Mouse (Mus musculus): Measurements from ENCODE around the gene 4930579F01Rik. TPM values are rescaled to one million over a fixed set of nuclear protein-coding genes. Genes with fewer than 3 reads are reported as not detected.

Gene 4930579F01Rik
- total and polyA plus RNA-seq, 2 experiments from 2014 or later, result not detected

GRCm38 (mm10) chr3:138185995-138186930, 7.4 kb downstream of the 4930579F01Rik start:
- WGBS, result 92% methylated on average over 26 of the region's 26 CpGs
- Histone ChIP-seq H3K27ac (ENCODE audit: low read depth) (no peak overlapping the region), H3K36me3 (replicated peaks; ENCODE audit: control insufficient read depth, insufficient read depth, low read length) (no peaks in the 10 kb centered on the region), H3K27me3 (ENCODE audit: control insufficient read depth, insufficient read depth, low read length) (no peaks in the 10 kb centered on the region), H3K9me3 (replicated peaks; ENCODE audit: control insufficient read depth, low read length) (no peaks in the 10 kb centered on the region), H3K9ac (replicated peaks; ENCODE audit: low read depth, low read length) (no peak overlapping the region), H3K4me1 (ENCODE audit: control insufficient read depth, insufficient read depth) (no peaks in the 10 kb centered on the region), H3K4me3 (ENCODE audit: low read depth, low read length) (no peak overlapping the region), H3K4me2 (ENCODE audit: low read depth, low read length) (no peak overlapping the region)
- ATAC-seq (ENCODE audit: insufficient read depth, low read depth), result no peak
- no peak for DNase-seq (ENCODE audit: low spot score)
- no peak for TF ChIP-seq EP300 (IDR thresholded peaks at IDR 0.05; ENCODE audit: low read depth)
- TF ChIP-seq CTCF (IDR thresholded peaks at IDR 0.05; ENCODE audit: low read depth), result no peak

- no peak overlapping the region for H3K27ac ChIP-seq (ENCODE audit: low read depth)
- H3K27me3 ChIP-seq (ENCODE audit: control insufficient read depth, insufficient read depth, low read length), result no peaks in the 10 kb centered on the region
- H3K4me3 ChIP-seq (ENCODE audit: low read depth, low read length), result no peak overlapping the region
- H3K4me1 ChIP-seq (ENCODE audit: control insufficient read depth, insufficient read depth), result no peaks in the 10 kb centered on the region
- no peak overlapping the region for H3K9ac ChIP-seq (replicated peaks; ENCODE audit: low read depth, low read length)
- H3K4me2 ChIP-seq (ENCODE audit: low read depth, low read length), result no peak overlapping the region
- no peaks in the 10 kb centered on the region for H3K36me3 ChIP-seq (replicated peaks; ENCODE audit: control insufficient read depth, insufficient read depth, low read length)
- TF ChIP-seq EP300 (IDR thresholded peaks at IDR 0.05; ENCODE audit: low read depth), result no peak
- no peak for TF ChIP-seq CTCF (IDR thresholded peaks at IDR 0.05; ENCODE audit: low read depth)
- WGBS, result 43% methylated on average over 4 of the region's 4 CpGs
- H3K9me3 ChIP-seq (replicated peaks; ENCODE audit: control insufficient read depth, low read length), result no peaks in the 10 kb centered on the region
- DNase-seq (ENCODE audit: low spot score) (no peak), ATAC-seq (ENCODE audit: insufficient read depth, low read depth) (no peak)
Observed at GRCm38 (mm10) chr3:138185290-138185689, 8.3 kb downstream of the 4930579F01Rik start.

GRCm38 (mm10) chr3:138183371-138183770, 10.3 kb downstream of the 4930579F01Rik start:
- H3K36me3 ChIP-seq (replicated peaks; ENCODE audit: control insufficient read depth, insufficient read depth, low read length), result no peaks in the 10 kb centered on the region
- ATAC-seq (ENCODE audit: insufficient read depth, low read depth), result no peak
- H3K9ac ChIP-seq (replicated peaks; ENCODE audit: low read depth, low read length), result no peak overlapping the region
- H3K27ac ChIP-seq (ENCODE audit: low read depth), result no peak overlapping the region
- H3K9me3 ChIP-seq (replicated peaks; ENCODE audit: control insufficient read depth, low read length), result no peaks in the 10 kb centered on the region
- H3K4me3 ChIP-seq (ENCODE audit: low read depth, low read length), result no peak overlapping the region
- H3K4me2 ChIP-seq (ENCODE audit: low read depth, low read length), result no peak overlapping the region
- no peaks in the 10 kb centered on the region for H3K4me1 ChIP-seq (ENCODE audit: control insufficient read depth, insufficient read depth)
- WGBS, result 80% methylated on average over 7 of the region's 7 CpGs
- TF ChIP-seq EP300 (IDR thresholded peaks at IDR 0.05; ENCODE audit: low read depth), result no peak
- DNase-seq (ENCODE audit: low spot score), result no peak
- H3K27me3 ChIP-seq (ENCODE audit: control insufficient read depth, insufficient read depth, low read length), result no peaks in the 10 kb centered on the region

- Histone ChIP-seq H3K4me2 (ENCODE audit: low read depth, low read length) (no peak overlapping the region), H3K4me3 (ENCODE audit: low read depth, low read length) (no peak overlapping the region), H3K9ac (replicated peaks; ENCODE audit: low read depth, low read length) (no peak overlapping the region), H3K27ac (ENCODE audit: low read depth) (no peak overlapping the region), H3K9me3 (replicated peaks; ENCODE audit: control insufficient read depth, low read length) (no peaks in the 10 kb centered on the region; the same call in 1 of the 2 replicates), H3K4me1 (ENCODE audit: control insufficient read depth, insufficient read depth) (no peaks in the 10 kb centered on the region), H3K27me3 (ENCODE audit: control insufficient read depth, insufficient read depth, low read length) (no peaks in the 10 kb centered on the region), H3K36me3 (replicated peaks; ENCODE audit: control insufficient read depth, insufficient read depth, low read length) (no peaks in the 10 kb centered on the region)
- TF ChIP-seq CTCF (IDR thresholded peaks at IDR 0.05; ENCODE audit: low read depth) (no peak), EP300 (IDR thresholded peaks at IDR 0.05; ENCODE audit: low read depth) (no peak)
- WGBS, result 62% methylated on average over 2 of the region's 2 CpGs
- no peak for DNase-seq (ENCODE audit: low spot score)
- ATAC-seq (ENCODE audit: insufficient read depth, low read depth), result no peak
Observed at GRCm38 (mm10) chr3:138182019-138182418, 11.6 kb downstream of the 4930579F01Rik start.

- Histone ChIP-seq H3K9me3 (replicated peaks; ENCODE audit: control insufficient read depth, low read length) (no peaks in the 10 kb centered on the region; the same call in 1 of the 2 replicates), H3K4me3 (ENCODE audit: low read depth, low read length) (no peak overlapping the region), H3K4me2 (ENCODE audit: low read depth, low read length) (no peak overlapping the region), H3K9ac (replicated peaks; ENCODE audit: low read depth, low read length) (no peak overlapping the region), H3K27ac (ENCODE audit: low read depth) (no peak overlapping the region), H3K27me3 (ENCODE audit: control insufficient read depth, insufficient read depth, low read length) (no peaks in the 10 kb centered on the region), H3K4me1 (ENCODE audit: control insufficient read depth, insufficient read depth) (no peaks in the 10 kb centered on the region), H3K36me3 (replicated peaks; ENCODE audit: control insufficient read depth, insufficient read depth, low read length) (no peaks in the 10 kb centered on the region)
- DNase-seq (ENCODE audit: low spot score) (no peak), ATAC-seq (ENCODE audit: insufficient read depth, low read depth) (no peak)
- 66% methylated on average over 6 of the region's 6 CpGs for WGBS
- TF ChIP-seq EP300 (IDR thresholded peaks at IDR 0.05; ENCODE audit: low read depth), result no peak
- TF ChIP-seq CTCF (IDR thresholded peaks at IDR 0.05; ENCODE audit: low read depth), result no peak
Observed at GRCm38 (mm10) chr3:138175551-138175950, 18.1 kb downstream of the 4930579F01Rik start.
